21 mouse cellular contexts compared by ENCODE assay signal in genomic region chr17:34946486-34947140, GRCm38 (mm10). TPM values are rescaled to one million over a fixed set of nuclear protein-coding genes. Genes with fewer than 3 reads are reported as not detected.
DNase-seq lines count a peak whose midpoint lies in the region; ATAC-seq and TF ChIP-seq lines count a peak whose summit lies in the region.
"Had no signal": no experiment of that assay in that cellular context is flagged by ENCODE, and none has a peak within 500 bp of the region (broad histone marks: within the 10 kb centered on the region; RNA-seq: fewer than 3 reads in every experiment).

No protein-coding gene starts in this region.

- no peak overlapping the region for H3K27ac ChIP-seq in liver, postnatal 0 days (ENCODE audit: low read depth)
- no peak overlapping the region for H3K27ac ChIP-seq in liver, embryonic 12.5 days
- H3K27ac ChIP-seq in forebrain, embryonic 12.5 days: no peak overlapping the region
- H3K27ac ChIP-seq: embryonic facial prominence, embryonic 10.5 days; heart, embryonic 13.5 days; hindbrain, embryonic 15.5 days had no signal

- H3K27me3 ChIP-seq in liver, postnatal 0 days (ENCODE audit: insufficient read depth, low read length): no peaks in the 10 kb centered on the region
- H3K27me3 ChIP-seq in liver, embryonic 12.5 days (replicated peaks): no peaks in the 10 kb centered on the region
- no peaks in the 10 kb centered on the region for H3K27me3 ChIP-seq in forebrain, embryonic 12.5 days
- H3K27me3 ChIP-seq: CH12.LX; heart, embryonic 13.5 days; hindbrain, embryonic 15.5 days; Patski had no signal

- peaks cover 5% of the 10 kb centered on the region; the same call in 1 of the 2 replicates for H3K36me3 ChIP-seq in liver, postnatal 0 days (replicated peaks; ENCODE audit: insufficient read depth, low read length)
- peaks cover 24% of the 10 kb centered on the region for H3K36me3 ChIP-seq in liver, embryonic 12.5 days
- H3K36me3 ChIP-seq in forebrain, embryonic 12.5 days (replicated peaks): peaks cover 18% of the 10 kb centered on the region

- no peaks in the 10 kb centered on the region for H3K9me3 ChIP-seq in liver, postnatal 0 days (ENCODE audit: low read length)
- no peaks in the 10 kb centered on the region for H3K9me3 ChIP-seq in liver, embryonic 12.5 days (replicated peaks)
- no peaks in the 10 kb centered on the region for H3K9me3 ChIP-seq in forebrain, embryonic 12.5 days
- H3K9me3 ChIP-seq: embryonic facial prominence, embryonic 10.5 days; heart, embryonic 13.5 days; hindbrain, embryonic 15.5 days had no signal

- H3K4me3 ChIP-seq in liver, postnatal 0 days (ENCODE audit: low read depth, low read length): no peak overlapping the region
- H3K4me3 ChIP-seq in liver, embryonic 12.5 days: no peak overlapping the region
- no peak overlapping the region for H3K4me3 ChIP-seq in forebrain, embryonic 12.5 days (replicated peaks)
- H3K4me3 ChIP-seq: heart, embryonic 13.5 days; hindbrain, embryonic 15.5 days had no signal

- TF ChIP-seq CTCF in liver, postnatal 0 days (IDR thresholded peaks at IDR 0.05; ENCODE audit: low read depth): no peak

- no peak overlapping the region for H3K4me2 ChIP-seq in liver, postnatal 0 days (ENCODE audit: low read depth, low read length)
- H3K4me2 ChIP-seq in liver, embryonic 12.5 days: no peak overlapping the region
- no peak overlapping the region for H3K4me2 ChIP-seq in forebrain, embryonic 12.5 days
- H3K4me2 ChIP-seq: heart, embryonic 13.5 days; hindbrain, embryonic 15.5 days had no signal

- 68% methylated on average over 5 of the region's 5 CpGs for WGBS in liver, postnatal 0 days (ENCODE audit: insufficient replicate concordance)
- 73% methylated on average over 5 of the region's 5 CpGs for WGBS in liver, embryonic 12.5 days (ENCODE audit: insufficient replicate concordance)
- 90% methylated on average over 5 of the region's 5 CpGs for WGBS in forebrain, embryonic 12.5 days

- peaks cover 9% of the 10 kb centered on the region for H3K4me1 ChIP-seq in liver, postnatal 0 days (ENCODE audit: insufficient read depth)
- peaks cover 31% of the 10 kb centered on the region for H3K4me1 ChIP-seq in liver, embryonic 12.5 days
- H3K4me1 ChIP-seq in forebrain, embryonic 12.5 days: peaks cover 18% of the 10 kb centered on the region

- no peak for DNase-seq in liver, postnatal 0 days
- peak; percentile 73 to 80 for DNase-seq in kidney, adult 8-10 months
- peak; percentile 56 for DNase-seq in kidney, postnatal 10 days
- DNase-seq in urinary bladder, postnatal 25 days (ENCODE audit: low spot score): no peak
- DNase-seq in cerebellum, adult 11 months: no peak
- DNase-seq: adrenal gland, postnatal 14 days; cerebellum, adult 18-20 months; cerebellum, adult 9-11 months; cerebellum, postnatal 36 days; heart, postnatal 36 days had no signal

- peak; percentile 16; the same call in 1 of the 2 replicates for ATAC-seq in liver, postnatal 0 days
- no peak for ATAC-seq in liver, embryonic 12.5 days
- no peak for ATAC-seq in forebrain, embryonic 12.5 days (ENCODE audit: low FRiP score)
- ATAC-seq: activated CD4-positive, CD25-positive, alpha-beta regulatory T cell, adult 4 months; forebrain, embryonic 14.5 days; Patski had no signal

- no peak for TF ChIP-seq EP300 in liver, postnatal 0 days (IDR thresholded peaks at IDR 0.05; ENCODE audit: low read depth)

- H3K9ac ChIP-seq in liver, postnatal 0 days (replicated peaks): no peak overlapping the region
- H3K9ac ChIP-seq in liver, embryonic 12.5 days: no peak overlapping the region
- no peak overlapping the region for H3K9ac ChIP-seq in forebrain, embryonic 12.5 days
- H3K9ac ChIP-seq: heart, embryonic 13.5 days; hindbrain, embryonic 15.5 days had no signal

RNA-seq across cellular contexts. Expression of gene Hspa1b, which starts 12.4 kb away (rescaled TPM):
- 0.06 and 0.12 TPM in 2 replicates for polyA plus RNA-seq in liver, postnatal 0 days (2015; fragmentation: Nextera tagmentation; extraction: Ambion mirVana)
- 0.11 and 0.21 TPM in 2 replicates for polyA plus RNA-seq in liver, embryonic 12.5 days (2016; fragmentation: Nextera tagmentation; extraction: Ambion mirVana)
- 0.11 and 0.21 TPM in 2 replicates for polyA plus RNA-seq in forebrain, embryonic 12.5 days (2016; fragmentation: Nextera tagmentation; extraction: Ambion mirVana)
- polyA plus RNA-seq: forebrain, embryonic 14.5 days had no signal

RNA-seq across cellular contexts. Expression of gene Neu1, which starts 15.6 kb away (rescaled TPM):
- 35.6 and 40.3 TPM in 2 replicates for polyA plus RNA-seq in liver, postnatal 0 days (2015; fragmentation: Nextera tagmentation; extraction: Ambion mirVana)
- 16.9 and 17.3 TPM in 2 replicates for polyA plus RNA-seq in liver, embryonic 12.5 days (2016; fragmentation: Nextera tagmentation; extraction: Ambion mirVana)
- 16.2 and 16.9 TPM in 2 replicates for polyA plus RNA-seq in forebrain, embryonic 12.5 days (2016; fragmentation: Nextera tagmentation; extraction: Ambion mirVana)

RNA-seq across cellular contexts. Expression of gene Gm20481, which starts 23.1 kb away (rescaled TPM):
- polyA plus RNA-seq in liver, postnatal 0 days (2015; fragmentation: Nextera tagmentation; extraction: Ambion mirVana): 0.28 TPM in 1 of 2 replicates, not detected in the other
- 0.73 TPM in 1 of 2 replicates, not detected in the other for polyA plus RNA-seq in liver, embryonic 12.5 days (2016; fragmentation: Nextera tagmentation; extraction: Ambion mirVana)
- not detected in 2 replicates for polyA plus RNA-seq in forebrain, embryonic 12.5 days (2016; fragmentation: Nextera tagmentation; extraction: Ambion mirVana)
- polyA plus RNA-seq: activated CD4-positive, CD25-positive, alpha-beta regulatory T cell, adult 4 months; embryonic facial prominence, embryonic 10.5 days; embryonic facial prominence, embryonic 14.5 days; forebrain, embryonic 14.5 days; heart, embryonic 13.5 days; heart, postnatal 0 days; hindbrain, embryonic 15.5 days had no signal

RNA-seq across cellular contexts. Expression of gene Hspa1a, which starts 25.3 kb away (rescaled TPM):
- polyA plus RNA-seq in liver, postnatal 0 days (2015; fragmentation: Nextera tagmentation; extraction: Ambion mirVana): 0.46 and 0.59 TPM in 2 replicates
- 2.8 and 5.0 TPM in 2 replicates for polyA plus RNA-seq in liver, embryonic 12.5 days (2016; fragmentation: Nextera tagmentation; extraction: Ambion mirVana)
- 2.0 and 2.3 TPM in 2 replicates for polyA plus RNA-seq in forebrain, embryonic 12.5 days (2016; fragmentation: Nextera tagmentation; extraction: Ambion mirVana)

RNA-seq across cellular contexts. Expression of gene Hspa1l, which starts 25.9 kb away (rescaled TPM):
- 0.18 TPM in 1 of 2 replicates, not detected in the other for polyA plus RNA-seq in liver, postnatal 0 days (2015; fragmentation: Nextera tagmentation; extraction: Ambion mirVana)
- polyA plus RNA-seq in liver, embryonic 12.5 days (2016; fragmentation: Nextera tagmentation; extraction: Ambion mirVana): 0.38 and 0.49 TPM in 2 replicates
- polyA plus RNA-seq in forebrain, embryonic 12.5 days (2016; fragmentation: Nextera tagmentation; extraction: Ambion mirVana): 1.2 and 1.3 TPM in 2 replicates

Comparison
In these comparisons a context has a peak if more than half of its experiments do, and no peak if none do; other contexts are left out.
1. DNase-seq: peak in kidney, adult 8-10 months (2 of 2) and kidney, postnatal 10 days (single experiment); none in liver, postnatal 0 days (single experiment), urinary bladder, postnatal 25 days (single experiment) and cerebellum, adult 11 months (single experiment).